Mouse (Mus musculus) limb, embryonic 13.5 days (tissue): ENCODE data around the gene Pheta2. TPM values are rescaled to one million over a fixed set of nuclear protein-coding genes. Genes with fewer than 3 reads are reported as not detected.

Source experiments
- ATAC-seq: fragments of 200-750 bp; cut with Nextera tagmentation; 2 replicates; pipeline ENCODE4 v1.8.0; 2017; ENCODE audit warnings: low read depth, moderate number of reproducible peaks, moderate TSS enrichment; ENCODE audit not compliant: low FRiP score
- H3K27ac ChIP-seq: fragments of 300-500 bp; sonication (generic); 2 replicates; pipeline ENCODE4 v1.5.1; 2015; ENCODE audit warnings: inconsistent platforms, mild to moderate bottlenecking, moderate library complexity
- H3K27me3 ChIP-seq: fragments of 300-500 bp; sonication (generic); 2 replicates; pipeline ENCODE4 v1.6.1; 2015; ENCODE audit warnings: mild to moderate bottlenecking, inconsistent platforms
- H3K36me3 ChIP-seq: fragments of 300-500 bp; sonication (generic); 2 replicates; pipeline ENCODE4 v1.6.1; 2015; ENCODE audit warnings: inconsistent platforms, mild to moderate bottlenecking, moderate library complexity
- H3K4me1 ChIP-seq: fragments of 300-500 bp; sonication (generic); 2 replicates; pipeline ENCODE4 v1.6.1; 2015; ENCODE audit warnings: inconsistent platforms
- H3K4me2 ChIP-seq: fragments of 300-500 bp; sonication (generic); replicated peaks from 2 replicates; pipeline ENCODE4 v1.6.1; 2015; ENCODE audit warnings: inconsistent platforms, mild to moderate bottlenecking, moderate library complexity
- H3K4me3 ChIP-seq: fragments of 300-500 bp; sonication (generic); 2 replicates; pipeline ENCODE4 v1.5.1; 2015; ENCODE audit warnings: moderate library complexity, mild to moderate bottlenecking, inconsistent platforms
- H3K9ac ChIP-seq: fragments of 300-500 bp; sonication (generic); 2 replicates; pipeline ENCODE4 v1.6.1; 2015; ENCODE audit warnings: mild to moderate bottlenecking, inconsistent platforms
- H3K9me3 ChIP-seq: fragments of 300-500 bp; sonication (generic); 2 replicates; pipeline ENCODE4 v1.6.1; 2016; ENCODE audit warnings: inconsistent platforms
- WGBS: fragments of 180-500 bp; shearing (Covaris S2); methylation state at CpG from one replicate; pipeline ENCODE4 v1.1.7; 2015; 5-methylcytosine and 5-hydroxymethylcytosine counted together
- polyA plus RNA-seq: library from polyadenylated mRNA; unstranded; fragments of >200 nt; fragmentation: Nextera tagmentation; extraction: Ambion mirVana; gene quantifications from 2 replicates; pipeline ENCODE4 v1.2.1, GENCODE M21; 2015

Pheta2 gene
- polyA plus RNA-seq, 1 experiment from 2014 or later, result 18.6 TPM

DNA sequence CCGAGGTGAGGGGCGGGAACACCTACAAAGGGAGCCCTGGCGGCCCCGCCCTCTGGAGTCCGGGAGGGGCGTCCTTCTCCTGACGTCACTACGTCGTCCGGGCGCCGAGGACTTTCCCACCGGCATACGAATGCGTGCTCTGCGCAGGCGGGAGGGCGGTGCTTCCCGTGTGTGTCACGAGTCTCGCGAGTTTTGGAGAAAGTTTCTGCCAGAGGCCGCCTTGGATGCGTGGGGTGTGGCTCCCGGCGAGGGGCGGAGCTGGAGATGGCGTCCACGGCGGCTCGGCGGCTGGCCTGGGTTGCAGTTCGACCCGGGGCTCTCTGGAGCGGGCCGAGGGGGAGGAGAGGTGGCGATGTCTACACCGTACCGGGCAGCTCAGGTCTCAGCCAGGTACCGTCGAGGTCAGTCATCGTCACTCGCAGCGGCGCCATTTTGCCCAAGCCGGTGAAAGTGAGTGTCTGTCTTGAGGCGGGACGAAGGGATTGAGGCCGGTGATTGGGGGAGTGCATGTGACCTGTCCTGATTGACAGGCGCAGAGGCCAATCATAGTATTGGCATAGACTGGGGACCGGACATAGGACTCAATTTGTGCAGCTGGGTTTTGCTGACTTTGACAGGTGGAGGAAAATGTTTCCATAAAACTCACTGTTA is 7.2 kb downstream of the Pheta2 start:
- Histone ChIP-seq H3K9me3 (no peaks in the 10 kb centered on the region), H3K27me3 (no peaks in the 10 kb centered on the region), H3K36me3 (peaks cover 37% of the 10 kb centered on the region), H3K27ac (peak overlapping the region; percentile 81; the same call in 1 of the 2 replicates), H3K4me1 (peaks cover 32% of the 10 kb centered on the region), H3K9ac (peak overlapping the region; percentile 68), H3K4me2 (peak overlapping the region; percentile 89), H3K4me3 (peak overlapping the region; percentile 65)
- peak; percentile 98 for ATAC-seq
- under 1% methylated on average over 51 of the region's 51 CpGs for WGBS

DNA sequence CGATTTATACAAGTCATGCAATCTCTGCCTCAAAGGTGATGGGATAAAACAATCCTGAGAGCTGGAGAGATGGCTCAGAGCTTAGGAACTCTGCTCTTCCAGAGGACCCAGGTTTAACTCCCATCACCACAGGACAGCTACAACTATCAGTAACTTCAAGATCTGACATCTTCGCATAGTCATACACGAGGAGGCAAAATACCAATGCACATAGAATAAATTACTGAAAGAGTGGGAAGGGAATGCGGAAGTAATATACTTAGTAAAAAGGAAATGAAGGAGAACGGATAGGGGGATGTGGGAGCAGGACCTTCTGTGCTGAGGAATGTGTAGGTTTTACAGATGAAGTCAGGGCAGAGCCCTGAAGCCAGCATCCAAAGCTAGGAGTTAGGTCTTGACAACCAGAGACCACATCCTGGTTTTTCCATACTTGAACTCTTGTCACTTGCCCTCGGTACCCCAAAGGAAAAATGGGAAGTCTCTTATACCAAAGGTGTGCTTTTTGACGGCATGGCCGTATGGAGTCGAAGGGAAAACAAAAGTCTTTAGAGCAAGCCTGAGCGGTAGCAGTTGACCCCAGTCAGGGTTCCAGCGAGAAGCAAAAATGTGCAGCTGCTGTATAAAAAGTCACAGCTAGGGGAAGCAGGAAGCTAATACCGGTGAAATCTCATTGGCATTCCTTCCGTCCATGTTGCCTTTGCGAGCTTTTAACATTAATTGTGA is 8.0 kb downstream of the Pheta2 start:
- ATAC-seq, result no peak
- Histone ChIP-seq H3K27ac (peak overlapping the region; percentile 22; the same call in 1 of the 2 replicates), H3K4me2 (peak overlapping the region; percentile 89), H3K9ac (peak overlapping the region; percentile 68), H3K27me3 (no peaks in the 10 kb centered on the region), H3K4me1 (peaks cover 27% of the 10 kb centered on the region), H3K36me3 (peaks cover 41% of the 10 kb centered on the region), H3K9me3 (no peaks in the 10 kb centered on the region), H3K4me3 (peak overlapping the region; percentile 65)
- WGBS, result 58% methylated on average over 14 of the region's 14 CpGs

DNA sequence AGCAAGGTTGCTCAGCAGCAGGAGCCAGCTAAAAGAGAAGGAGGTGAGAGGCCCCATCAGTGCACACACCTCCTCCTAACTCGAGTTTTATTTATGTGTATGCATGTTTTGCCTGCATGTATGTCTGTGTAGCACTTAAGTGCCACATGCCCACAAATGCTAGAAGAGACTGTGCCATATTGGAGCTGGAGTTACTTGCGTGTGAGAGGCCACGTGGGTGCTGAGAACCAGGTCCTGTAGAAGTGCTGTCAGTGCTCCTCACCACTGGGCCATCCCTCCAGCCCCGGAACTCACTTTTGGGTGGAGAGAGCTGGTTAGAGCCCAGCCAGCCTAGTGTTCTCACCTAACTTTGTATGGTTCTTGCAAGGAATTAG is 8.5 kb downstream of the Pheta2 start:
- Histone ChIP-seq H3K9ac (peak overlapping the region; percentile 68), H3K27ac (no peak overlapping the region), H3K4me2 (peak overlapping the region; percentile 89), H3K9me3 (no peaks in the 10 kb centered on the region), H3K27me3 (no peaks in the 10 kb centered on the region), H3K4me1 (peaks cover 27% of the 10 kb centered on the region), H3K4me3 (peak overlapping the region; percentile 65), H3K36me3 (peaks cover 41% of the 10 kb centered on the region)
- 79% methylated on average over 4 of the region's 4 CpGs for WGBS
- no peak for ATAC-seq

DNA sequence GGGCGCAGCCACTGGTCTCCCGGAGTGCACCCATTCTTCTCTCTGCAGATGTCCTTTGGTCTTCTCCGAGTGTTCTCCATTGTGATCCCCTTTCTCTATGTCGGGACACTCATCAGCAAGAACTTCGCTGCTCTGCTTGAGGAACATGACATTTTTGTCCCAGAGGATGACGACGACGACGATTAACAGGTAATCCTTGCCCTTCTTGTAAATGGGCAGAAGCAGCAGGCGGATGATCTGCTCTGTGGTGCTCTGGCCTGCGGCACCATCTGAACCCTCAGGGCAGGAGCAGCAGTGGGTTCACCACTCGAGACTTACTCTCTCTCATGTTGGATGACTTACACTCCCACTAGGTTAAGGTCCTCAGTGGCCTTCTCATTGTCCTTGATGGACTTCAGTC is 9.1 kb downstream of the Pheta2 start:
- H3K36me3 ChIP-seq, result peaks cover 41% of the 10 kb centered on the region
- no peak overlapping the region for H3K4me3 ChIP-seq
- no peak for ATAC-seq
- peak overlapping the region; percentile 89 for H3K4me2 ChIP-seq
- peaks cover 28% of the 10 kb centered on the region for H3K4me1 ChIP-seq
- no peak overlapping the region for H3K9ac ChIP-seq
- no peak overlapping the region for H3K27ac ChIP-seq
- 92% methylated on average over 12 of the region's 12 CpGs for WGBS
- no peaks in the 10 kb centered on the region for H3K9me3 ChIP-seq
- H3K27me3 ChIP-seq, result no peaks in the 10 kb centered on the region

DNA sequence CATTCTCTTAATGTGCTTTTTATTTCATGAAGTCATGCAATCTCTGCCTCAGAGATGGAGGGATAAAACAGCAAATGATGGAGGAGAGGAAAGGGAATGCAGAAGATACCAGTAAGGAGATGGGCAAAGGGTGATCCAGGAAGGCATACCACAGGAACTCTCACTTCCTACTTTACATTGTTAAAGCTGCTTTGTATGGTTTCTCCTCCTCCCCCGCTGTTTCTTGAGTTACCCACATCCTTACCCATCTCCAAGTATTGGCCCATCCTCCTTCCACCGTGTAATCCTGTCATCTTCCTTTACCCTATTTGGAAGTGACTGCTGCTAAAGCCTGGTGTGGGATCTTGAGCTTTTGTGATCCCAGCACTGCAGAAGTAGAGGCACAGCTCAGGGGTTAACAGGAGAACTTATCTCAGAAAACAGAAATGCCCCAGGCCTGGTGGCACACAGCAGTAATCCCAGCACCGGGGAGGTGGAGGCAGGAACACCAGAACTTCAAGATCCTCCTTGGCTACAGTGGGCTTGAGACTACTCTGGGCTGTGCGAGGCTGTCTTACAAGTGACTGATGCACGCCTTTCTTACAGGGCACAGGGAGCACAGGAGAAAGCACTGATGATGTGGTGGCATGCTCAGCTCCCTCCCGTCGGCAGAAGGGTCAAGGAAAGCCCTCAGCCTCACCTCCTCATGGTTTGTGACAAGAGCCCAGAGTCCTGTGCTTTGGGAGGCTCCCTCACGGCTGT is 9.7 kb downstream of the Pheta2 start:
- Histone ChIP-seq H3K27me3 (no peaks in the 10 kb centered on the region), H3K4me1 (peaks cover 34% of the 10 kb centered on the region), H3K9ac (no peak overlapping the region), H3K4me3 (no peak overlapping the region), H3K4me2 (peak overlapping the region; percentile 89; the same call in 1 of the 2 replicates), H3K9me3 (no peaks in the 10 kb centered on the region), H3K36me3 (peaks cover 41% of the 10 kb centered on the region), H3K27ac (no peak overlapping the region)
- no peak for ATAC-seq
- 91% methylated on average over 8 of the region's 8 CpGs for WGBS

DNA sequence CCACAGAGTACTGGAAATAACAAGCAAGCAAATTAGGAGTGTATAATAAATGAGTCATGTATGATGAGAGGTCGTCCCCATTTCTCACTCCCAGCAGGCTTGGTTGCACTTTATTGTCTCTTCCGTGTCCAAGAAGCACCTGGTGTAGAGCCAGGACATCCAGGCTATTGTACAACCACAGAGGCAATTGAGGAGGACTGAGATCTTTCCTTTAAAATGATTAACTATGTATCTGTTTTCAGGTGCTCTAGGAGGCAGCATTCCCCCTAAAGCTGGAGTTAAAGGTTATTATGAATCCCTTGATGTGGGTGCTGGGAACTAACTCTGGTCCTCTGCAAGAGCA is 10.2 kb downstream of the Pheta2 start:
- H3K9me3 ChIP-seq, result no peaks in the 10 kb centered on the region
- no peak overlapping the region for H3K4me2 ChIP-seq
- H3K27ac ChIP-seq, result no peak overlapping the region
- ATAC-seq, result no peak
- no peak overlapping the region for H3K4me3 ChIP-seq
- H3K27me3 ChIP-seq, result no peaks in the 10 kb centered on the region
- peaks cover 35% of the 10 kb centered on the region for H3K4me1 ChIP-seq
- H3K36me3 ChIP-seq, result peaks cover 41% of the 10 kb centered on the region
- WGBS, result 86% methylated on average over 2 of the region's 2 CpGs
- no peak overlapping the region for H3K9ac ChIP-seq

DNA sequence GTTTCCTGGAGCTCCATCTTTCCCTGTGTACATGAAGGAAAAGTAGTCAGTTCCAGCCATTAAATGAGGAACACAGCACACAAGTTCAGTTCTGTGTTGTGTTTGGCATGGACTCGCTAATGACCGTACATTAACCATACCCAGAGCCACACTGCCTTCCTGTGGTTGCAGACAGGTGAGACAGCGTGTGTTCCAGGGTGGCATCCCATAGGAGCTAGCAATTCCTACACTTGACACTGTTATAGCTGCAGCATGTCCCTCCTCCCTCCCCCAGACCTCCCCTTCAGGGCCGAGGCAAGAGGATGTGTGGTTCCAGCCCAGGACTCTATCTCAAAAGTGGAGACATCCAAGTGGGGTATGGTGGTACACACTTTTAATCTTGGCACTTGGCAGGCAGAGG is 11.6 kb downstream of the Pheta2 start:
- Histone ChIP-seq H3K36me3 (peaks cover 41% of the 10 kb centered on the region), H3K4me1 (peaks cover 39% of the 10 kb centered on the region), H3K4me2 (no peak overlapping the region), H3K27me3 (no peaks in the 10 kb centered on the region), H3K9me3 (no peaks in the 10 kb centered on the region), H3K4me3 (no peak overlapping the region), H3K9ac (no peak overlapping the region), H3K27ac (no peak overlapping the region)
- ATAC-seq, result no peak
- 85% methylated on average over 4 of the region's 4 CpGs for WGBS

DNA sequence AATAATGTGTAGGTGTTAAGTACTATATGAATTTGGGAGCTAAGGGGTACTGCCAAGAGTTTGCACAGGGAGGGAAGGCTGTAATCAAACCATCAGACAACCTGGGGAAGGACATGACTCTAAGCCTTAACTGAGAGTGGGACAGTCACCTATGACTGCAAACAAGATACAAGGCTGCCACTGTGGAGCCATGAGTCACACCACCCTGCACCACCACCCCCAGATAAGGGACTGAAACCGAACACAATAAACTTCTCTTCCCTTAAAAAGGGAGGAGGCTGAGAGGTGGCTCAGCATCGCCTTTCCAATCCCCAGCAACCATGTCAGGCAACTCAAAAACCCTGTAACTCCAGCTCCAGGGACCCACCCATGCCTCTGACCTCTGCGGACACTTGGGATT is 12.7 kb downstream of the Pheta2 start:
- H3K27me3 ChIP-seq, result no peaks in the 10 kb centered on the region
- ATAC-seq, result no peak
- 82% methylated on average over 3 of the region's 3 CpGs for WGBS
- H3K9ac ChIP-seq, result no peak overlapping the region
- H3K9me3 ChIP-seq, result no peaks in the 10 kb centered on the region
- peaks cover 41% of the 10 kb centered on the region for H3K36me3 ChIP-seq
- H3K27ac ChIP-seq, result no peak overlapping the region
- H3K4me3 ChIP-seq, result no peak overlapping the region
- peaks cover 38% of the 10 kb centered on the region for H3K4me1 ChIP-seq
- no peak overlapping the region for H3K4me2 ChIP-seq

DNA sequence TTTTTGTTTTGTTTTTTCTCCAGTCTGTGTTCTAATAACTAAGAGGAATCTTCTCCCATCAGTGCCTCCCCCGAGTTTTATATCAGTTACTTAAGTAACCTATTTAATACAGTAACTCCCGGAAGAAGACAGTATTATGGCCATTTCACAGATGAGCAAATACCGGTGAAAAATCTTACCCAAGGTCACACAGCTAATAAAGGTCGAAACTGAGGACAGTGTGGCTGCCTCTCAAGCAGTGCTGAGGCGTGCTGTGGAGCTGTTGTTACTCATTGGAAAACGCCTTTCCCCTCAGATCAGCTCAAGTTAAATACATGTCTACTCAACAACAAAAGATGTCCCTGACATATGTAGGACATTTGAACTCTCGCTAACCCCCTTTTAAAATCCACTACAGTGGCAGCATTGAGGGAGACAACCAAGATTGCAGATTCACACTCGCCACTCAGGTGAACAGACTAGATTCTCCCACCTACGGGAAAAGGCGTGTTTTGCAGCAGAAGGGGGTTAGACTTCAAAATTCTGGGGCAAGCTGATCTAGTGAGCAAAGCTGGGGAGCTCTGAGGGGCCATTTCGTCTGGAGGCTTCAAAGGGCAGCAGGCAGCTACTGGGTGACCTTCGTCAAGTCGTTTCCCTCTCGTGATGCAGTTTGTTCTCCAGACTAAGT is 14.5 kb downstream of the Pheta2 start:
- peak overlapping the region; percentile 93 for H3K4me2 ChIP-seq
- peak overlapping the region; percentile 94 for H3K4me3 ChIP-seq
- peak overlapping the region; percentile 97 for H3K9ac ChIP-seq
- peaks cover 32% of the 10 kb centered on the region for H3K36me3 ChIP-seq
- H3K4me1 ChIP-seq, result peaks cover 23% of the 10 kb centered on the region
- H3K9me3 ChIP-seq, result no peaks in the 10 kb centered on the region
- ATAC-seq, result no peak
- no peaks in the 10 kb centered on the region for H3K27me3 ChIP-seq
- WGBS, result 30% methylated on average over 14 of the region's 14 CpGs
- 0 out of 2 replicates have a peak overlapping the region, but pooled peaks have one; percentile 52 for H3K27ac ChIP-seq

DNA sequence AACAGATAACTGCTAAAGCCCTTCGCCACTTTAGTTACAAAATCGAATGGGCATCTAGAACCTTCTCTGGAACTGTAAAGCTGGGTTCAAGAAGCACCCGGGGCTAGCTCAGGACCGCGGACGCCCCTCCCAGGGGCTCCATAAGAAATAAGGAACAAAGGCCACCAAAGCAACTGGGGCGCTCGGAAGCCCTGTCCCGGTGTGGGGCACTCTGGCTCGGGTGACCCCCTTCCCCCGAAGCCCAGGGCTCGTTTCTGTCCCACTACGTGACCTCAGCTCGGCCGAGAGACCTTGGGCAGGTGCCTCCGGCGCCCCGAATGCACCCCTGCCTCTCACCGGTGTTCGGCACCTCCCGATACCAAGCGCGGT is 15.0 kb downstream of the Pheta2 start:
- WGBS, result under 1% methylated on average over 23 of the region's 23 CpGs
- 0 out of 2 replicates have a peak overlapping the region, but pooled peaks have one; percentile 52 for H3K27ac ChIP-seq
- H3K9me3 ChIP-seq, result no peaks in the 10 kb centered on the region
- ATAC-seq, result no peak; the same call in 1 of the 2 replicates
- H3K4me3 ChIP-seq, result peak overlapping the region; percentile 94
- H3K9ac ChIP-seq, result peak overlapping the region; percentile 97
- H3K36me3 ChIP-seq, result peaks cover 27% of the 10 kb centered on the region
- peak overlapping the region; percentile 93 for H3K4me2 ChIP-seq
- peaks cover 27% of the 10 kb centered on the region for H3K4me1 ChIP-seq
- no peaks in the 10 kb centered on the region for H3K27me3 ChIP-seq

DNA sequence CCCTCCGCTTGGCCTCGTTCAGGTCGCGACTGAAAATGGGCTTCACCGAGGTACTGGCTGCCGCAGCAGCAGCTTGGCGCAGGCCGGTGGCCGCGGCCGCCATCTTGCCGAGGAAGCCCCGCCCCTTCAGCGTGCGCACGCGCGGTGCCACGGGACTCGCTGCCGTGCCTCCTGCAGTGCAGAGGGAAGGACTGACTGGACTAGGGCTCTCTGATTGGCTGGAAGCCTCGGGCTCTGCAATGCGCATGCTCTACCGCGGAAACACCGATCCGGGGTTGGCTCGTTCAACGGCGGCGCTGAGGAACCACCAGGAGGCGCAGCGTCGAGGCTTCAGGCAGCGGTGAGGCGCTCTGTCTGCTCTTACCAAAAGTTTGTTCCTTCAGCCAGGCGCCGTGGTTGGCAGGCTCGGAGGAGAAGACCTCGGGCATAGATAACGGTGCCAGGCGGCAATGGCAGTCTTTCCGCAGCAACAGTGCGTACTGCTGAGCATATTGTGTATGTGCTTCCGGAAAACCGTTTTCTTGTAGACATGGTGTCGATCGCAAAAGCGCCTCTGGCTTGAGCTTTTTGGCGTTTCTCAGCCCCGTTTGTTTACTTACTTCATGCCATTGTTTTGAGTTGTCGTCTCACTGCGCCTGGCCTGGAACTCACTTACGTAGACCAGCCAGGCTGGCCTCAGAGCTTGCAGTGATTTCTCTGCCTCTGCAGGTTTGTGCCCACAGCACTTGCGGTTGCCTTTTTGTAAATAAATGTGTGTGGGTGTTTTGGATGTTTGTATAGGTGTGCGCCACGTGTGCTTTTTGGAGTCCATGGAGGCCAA is 15.6 kb downstream of the Pheta2 start, which contains the start of gene Ndufa6:
Ndufa6 (minus strand) TSS at position 197 of the 820 bp plus-strand sequence.
- no peaks in the 10 kb centered on the region for H3K27me3 ChIP-seq
- H3K4me1 ChIP-seq, result peaks cover 31% of the 10 kb centered on the region
- peaks cover 21% of the 10 kb centered on the region for H3K36me3 ChIP-seq
- peak; percentile 100 for ATAC-seq
- H3K9me3 ChIP-seq, result no peaks in the 10 kb centered on the region
- H3K9ac ChIP-seq, result peak within 1 kb of the TSS; percentile 97
- peak within 1 kb of the TSS; percentile 87 for H3K27ac ChIP-seq
- peak within 1 kb of the TSS; percentile 93 for H3K4me2 ChIP-seq
- 2% methylated on average over 57 of the region's 57 CpGs for WGBS
- H3K4me3 ChIP-seq, result peak within 1 kb of the TSS; percentile 94
